Mouse (Mus musculus): ENCODE results near the gene Fam53a.

- no peak for TF ChIP-seq CTCF (IDR thresholded peaks at IDR 0.05; ENCODE audit: low read depth)
- TF ChIP-seq EP300 (IDR thresholded peaks at IDR 0.05; ENCODE audit: low read depth), result no peak
Observed at GRCm38 (mm10) chr5:33655251-33655840, 25.9 kb upstream of the Fam53a start.
